Mouse (Mus musculus): Measurements from ENCODE around the gene Clec12a. TPM values are rescaled to one million over a fixed set of nuclear protein-coding genes. Genes with fewer than 3 reads are reported as not detected.
"Not testable (repeated sequence)": the region's sequence is repeated elsewhere in the genome, so short reads cannot be mapped to it uniquely, and the experiment has no call there.

Clec12a gene
- total RNA-seq (2022) = under 1 TPM in 2 of 4 experiments, not detected in 2; 0.16 to 0.70 TPM

DNA sequence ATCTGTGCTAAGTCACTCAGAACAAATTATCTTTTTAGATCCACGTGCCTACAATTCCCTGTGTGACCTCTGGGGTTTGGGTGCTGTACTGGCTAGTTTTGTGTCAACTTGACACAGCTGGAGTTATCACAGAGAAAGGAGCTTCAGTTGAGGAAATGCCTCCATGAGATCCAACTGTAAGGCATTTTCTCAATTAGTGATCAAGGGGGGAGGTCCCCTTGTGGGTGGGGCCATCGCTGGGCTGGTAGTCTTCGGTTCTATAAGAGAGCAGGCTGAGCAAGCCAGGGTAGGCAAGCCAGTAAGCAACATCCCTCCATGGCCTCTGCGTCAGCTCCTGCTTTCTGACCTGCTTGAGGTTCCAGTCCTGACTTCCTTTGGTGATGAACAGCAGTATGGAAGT lies at the start of gene Clec12a:
Gene Clec12a, plus strand, starts transcription at position 301 of the 400 bp plus-strand sequence.
- DNase-seq (ENCODE audit: low spot score in 2 of 2) = not testable (repeated sequence)

DNA sequence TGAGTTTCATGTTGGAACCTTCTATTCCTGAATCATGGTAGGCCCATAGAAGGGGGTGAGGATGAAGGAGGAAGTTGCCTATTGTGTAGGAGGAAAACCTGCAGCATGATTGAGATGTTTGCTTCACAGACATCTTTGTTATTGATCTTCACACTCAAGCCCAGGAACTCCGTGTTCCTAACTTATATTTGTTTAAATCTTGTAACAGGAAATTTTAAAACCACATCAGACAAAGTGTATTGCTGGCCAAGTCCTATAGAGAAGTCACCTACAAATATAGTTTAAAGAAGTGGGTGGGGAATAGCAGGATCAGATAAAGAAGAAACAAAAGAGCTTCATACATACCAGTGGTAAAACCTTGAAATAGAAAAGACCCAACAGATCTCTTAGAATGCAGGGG lies 38.3 kb upstream of the Clec12a start:
- DNase-seq (ENCODE audit: low spot score in 2 of 2) = no peak

DNA sequence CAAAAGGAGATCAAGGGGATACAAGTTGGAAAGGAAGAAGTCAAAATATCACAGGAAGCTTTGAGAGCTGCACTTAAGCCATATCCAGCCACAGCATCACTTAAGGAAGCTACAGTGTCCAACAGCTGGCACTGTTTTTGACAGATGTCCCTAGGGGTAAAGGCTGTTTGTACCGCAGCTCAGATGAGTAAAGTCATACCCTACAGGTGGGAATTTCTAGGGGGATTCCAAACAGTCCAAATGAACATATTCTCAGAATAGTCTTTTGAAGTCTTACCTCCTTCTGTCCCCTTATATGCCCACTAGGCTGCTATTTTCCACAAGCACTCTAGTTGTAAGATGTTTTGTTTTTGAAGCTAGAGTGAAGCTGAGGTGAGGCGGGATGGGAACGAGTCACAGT lies 30.0 kb upstream of the Clec12a start:
- DNase-seq (ENCODE audit: low spot score in 2 of 2) = no peak

DNA sequence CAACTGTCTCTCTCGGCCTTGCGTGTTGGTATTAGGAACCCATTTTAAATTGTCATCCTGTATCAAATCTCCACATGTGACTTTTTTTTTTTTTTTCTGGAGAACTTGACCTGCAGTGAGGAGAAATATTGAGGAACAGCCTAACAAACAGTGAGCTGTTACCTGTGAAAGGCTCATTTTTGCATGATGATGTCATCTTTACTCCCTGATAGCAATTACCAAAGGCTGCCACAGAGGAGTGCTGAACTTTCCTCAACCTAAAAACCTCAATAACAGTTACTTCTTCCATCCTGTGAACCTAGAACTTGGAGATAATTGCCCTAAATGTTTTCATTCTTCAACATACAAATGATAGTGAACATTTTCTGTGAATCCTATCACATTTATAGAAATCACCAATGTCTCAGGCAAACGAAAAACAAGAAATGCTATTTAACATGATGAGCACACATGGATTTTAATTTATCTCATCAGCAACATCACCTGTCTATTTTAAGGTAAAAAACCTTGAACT lies 27.8 kb upstream of the Clec12a start:
- DNase-seq (ENCODE audit: low spot score in 2 of 2) = no peak

DNA sequence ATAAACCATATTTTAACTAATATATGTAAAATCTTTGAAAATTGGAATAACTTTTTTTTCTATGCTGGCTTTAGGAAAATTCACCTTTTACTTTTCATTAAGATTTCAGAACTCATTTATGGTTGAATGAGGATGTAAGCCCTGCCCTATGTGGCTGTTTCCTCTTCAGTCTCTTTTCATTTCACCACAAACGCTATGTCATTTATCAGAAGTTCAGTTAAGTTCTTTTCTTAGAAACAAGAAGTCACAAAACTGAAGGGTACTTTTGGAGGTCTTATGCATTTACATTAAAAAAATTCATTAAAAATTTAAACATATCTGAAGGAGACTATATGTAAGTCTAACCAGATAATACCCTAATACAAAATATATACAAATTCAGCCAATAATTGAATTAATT lies 26.8 kb upstream of the Clec12a start:
- DNase-seq (ENCODE audit: low spot score in 2 of 2) = no peak

DNA sequence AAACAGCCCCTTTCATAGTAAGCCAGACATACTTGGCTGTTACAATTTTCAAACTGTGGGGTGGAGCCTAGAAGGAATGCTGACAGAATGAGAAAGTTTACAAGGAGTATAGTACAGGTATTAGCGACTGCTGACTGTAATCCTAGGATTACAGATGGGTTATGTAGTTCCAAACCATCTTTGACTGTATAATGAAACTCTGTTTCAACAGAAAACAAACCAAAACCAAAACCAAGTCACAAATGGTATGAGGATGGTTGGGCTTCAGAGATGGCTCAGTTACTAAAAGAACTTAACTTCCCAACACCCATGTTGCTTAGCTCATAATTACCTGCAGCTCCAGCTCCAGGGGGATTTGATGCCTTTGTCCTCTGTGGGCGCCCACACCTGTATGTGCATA lies 26.0 kb upstream of the Clec12a start:
- no peak for DNase-seq (ENCODE audit: low spot score in 2 of 2)

DNA sequence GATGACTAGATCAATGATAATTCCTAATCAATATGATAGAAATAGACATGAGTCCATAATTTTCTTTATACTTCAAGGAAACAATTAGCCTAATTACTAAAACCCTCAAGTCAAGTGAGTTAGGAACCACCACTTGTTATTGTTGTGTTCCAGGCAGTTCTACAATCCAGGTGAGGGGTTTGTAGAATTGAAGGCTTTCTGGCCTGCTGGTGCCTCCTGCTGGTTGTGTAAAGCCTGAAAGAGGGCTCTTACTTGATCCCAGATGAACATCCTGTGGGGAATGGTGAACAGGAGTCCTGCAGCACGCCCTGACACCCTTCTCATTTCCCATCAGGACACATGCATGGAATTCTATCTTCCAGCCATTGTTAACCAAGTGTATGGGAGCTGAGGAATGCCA lies 24.1 kb upstream of the Clec12a start:
- no peak for DNase-seq (ENCODE audit: low spot score in 2 of 2)

DNA sequence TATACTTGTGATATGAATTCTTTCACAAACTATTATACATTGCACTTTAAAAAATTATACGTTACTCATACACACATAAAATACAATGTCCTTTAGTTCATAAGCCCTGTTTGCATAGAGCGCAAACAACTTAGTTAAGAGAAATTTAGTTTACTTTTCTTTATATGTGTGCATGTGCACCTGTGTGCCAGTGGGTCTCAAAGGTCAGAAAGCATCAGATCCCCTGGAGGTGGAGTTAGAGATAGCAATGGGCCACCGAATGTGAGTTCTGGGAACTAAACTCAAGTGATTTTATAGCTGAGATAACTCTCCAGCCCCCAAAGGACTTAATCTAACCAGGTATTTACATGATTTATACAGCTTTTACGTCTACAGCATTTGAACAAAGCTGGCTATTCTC lies 23.2 kb upstream of the Clec12a start:
- DNase-seq (ENCODE audit: low spot score in 2 of 2) = no peak

DNA sequence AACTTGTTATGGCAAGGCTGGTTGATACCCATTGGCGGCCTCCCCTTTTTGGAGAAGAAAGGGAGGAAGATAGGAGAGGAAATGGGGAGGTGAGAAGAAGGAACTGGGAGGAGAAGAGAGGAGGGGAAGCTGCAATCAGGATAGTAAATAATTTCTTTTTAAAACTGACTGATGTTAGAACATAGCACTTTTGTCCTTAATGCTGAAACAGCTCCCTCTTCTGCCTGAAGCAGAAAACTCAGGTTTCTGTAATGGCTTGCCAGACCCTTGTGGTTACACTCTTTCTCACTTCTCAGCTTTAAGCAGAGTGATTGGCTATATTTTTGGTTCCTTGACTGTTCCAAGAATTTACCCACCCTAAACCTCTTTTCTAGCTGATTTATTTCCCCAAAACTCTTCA lies 16.5 kb upstream of the Clec12a start:
- no peak for DNase-seq (ENCODE audit: low spot score in 2 of 2)

DNA sequence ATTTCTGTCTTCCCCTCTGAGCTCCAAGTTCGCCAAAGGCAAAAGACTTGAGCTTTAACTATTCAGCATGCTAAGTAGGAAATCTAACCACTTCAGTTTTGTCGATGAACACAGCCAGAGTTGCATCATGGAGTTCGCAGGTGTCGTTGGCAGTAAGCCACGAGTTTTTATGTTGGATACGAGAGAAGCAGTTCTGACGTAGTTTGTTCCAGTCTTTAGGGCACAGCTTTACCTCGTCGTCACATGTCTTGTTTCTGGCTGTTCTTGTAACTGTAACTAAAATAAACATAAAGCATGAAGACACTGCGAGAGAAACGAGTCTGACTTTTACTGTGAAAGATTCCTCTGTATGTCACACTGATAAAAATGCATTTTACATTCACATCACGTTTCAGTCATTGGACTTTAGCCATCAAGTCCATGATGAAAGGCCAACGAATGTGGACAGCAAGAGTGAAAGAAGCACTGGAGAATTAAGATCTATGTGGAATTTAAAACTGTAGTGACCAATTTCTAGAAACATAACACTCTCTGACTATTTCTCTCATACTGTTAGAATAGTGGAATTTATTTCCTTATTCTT lies 15.8 kb upstream of the Clec12a start:
- DNase-seq (ENCODE audit: low spot score in 2 of 2) = no peak

DNA sequence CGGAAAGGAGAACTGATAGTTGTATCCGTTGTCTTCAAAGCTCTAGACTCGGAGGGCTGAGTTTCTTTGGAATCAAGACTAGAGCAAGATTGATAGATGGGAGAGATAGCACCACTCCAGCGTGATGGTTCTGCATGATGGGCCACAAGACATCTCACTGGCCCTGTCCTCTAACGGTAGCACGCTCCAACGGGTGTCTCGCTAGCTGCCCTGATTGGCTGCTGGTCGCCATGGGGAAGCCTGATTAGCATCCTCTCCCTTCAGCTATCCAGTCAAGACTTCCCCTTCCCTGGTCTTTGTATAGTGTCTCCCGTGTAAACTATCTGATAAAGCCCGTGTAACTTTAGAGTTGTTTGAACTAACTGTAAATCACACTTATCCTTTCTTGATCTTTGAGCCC lies 10.9 kb upstream of the Clec12a start, which contains the start of gene 4922502D21Rik:
Gene 4922502D21Rik, minus strand, starts transcription at position 187 of the 400 bp plus-strand sequence.
- DNase-seq (ENCODE audit: low spot score in 2 of 2) = no peak

DNA sequence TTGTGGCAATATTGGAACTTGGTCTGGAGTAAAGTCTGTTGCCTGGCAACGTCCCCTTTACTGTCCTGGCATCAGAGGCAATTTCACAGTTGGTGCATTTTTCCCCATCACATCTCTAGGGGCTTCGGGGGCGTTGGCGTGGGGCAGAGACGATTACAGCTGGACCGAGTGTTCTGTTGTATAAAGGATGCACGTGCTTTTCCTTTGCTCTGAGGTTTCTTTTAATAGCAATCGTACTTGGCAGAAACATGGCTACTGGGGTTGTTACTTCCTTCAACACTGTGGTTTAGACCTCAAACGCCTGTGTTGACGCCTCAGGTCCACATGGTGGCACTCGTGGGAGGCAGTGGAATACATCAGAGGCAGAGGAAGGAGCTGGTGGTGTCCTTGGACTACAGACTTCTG lies 8.8 kb upstream of the Clec12a start:
- peak; percentile 26 to 37 for DNase-seq (ENCODE audit: low spot score in 2 of 2)

DNA sequence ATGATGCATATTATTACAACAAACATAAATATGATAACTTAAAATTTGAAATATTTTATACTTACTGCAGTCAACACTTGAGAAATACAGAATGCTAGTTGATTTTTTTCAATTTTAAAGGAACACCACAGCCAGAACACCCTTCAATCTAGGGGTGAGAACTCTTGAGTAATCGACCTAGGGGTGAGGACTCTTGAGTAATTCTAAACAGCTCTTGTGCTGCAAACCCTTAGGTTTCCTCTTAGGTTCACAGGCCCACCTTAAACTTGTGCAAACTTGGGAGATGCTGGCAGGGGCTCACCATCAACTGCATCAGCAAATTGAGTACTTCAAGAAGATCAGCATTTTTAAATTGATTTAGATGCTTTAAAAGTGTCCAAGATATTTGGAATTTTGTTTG lies 4.7 kb upstream of the Clec12a start:
- no peak for DNase-seq (ENCODE audit: low spot score in 2 of 2)

DNA sequence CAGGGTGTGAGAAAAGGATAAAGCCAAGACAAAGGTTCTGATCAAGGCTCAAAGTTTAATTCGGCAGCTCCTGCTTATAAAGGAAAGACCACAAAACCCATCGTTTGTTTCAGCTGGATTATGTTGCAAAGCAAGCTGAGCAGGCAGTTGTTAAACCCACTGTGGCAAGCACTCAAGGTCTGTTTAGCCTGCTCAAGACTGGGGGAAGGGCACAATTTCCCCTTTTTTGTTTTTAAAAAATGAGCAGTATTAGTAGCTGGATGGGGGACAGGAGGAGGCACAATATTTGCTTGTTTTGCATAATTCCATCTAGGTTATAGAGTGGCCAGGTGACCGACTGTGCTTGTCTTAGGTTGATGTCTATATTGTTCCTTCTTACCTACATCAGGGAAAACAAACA lies 1.9 kb downstream of the Clec12a start:
- DNase-seq (ENCODE audit: low spot score in 2 of 2) = no peak

DNA sequence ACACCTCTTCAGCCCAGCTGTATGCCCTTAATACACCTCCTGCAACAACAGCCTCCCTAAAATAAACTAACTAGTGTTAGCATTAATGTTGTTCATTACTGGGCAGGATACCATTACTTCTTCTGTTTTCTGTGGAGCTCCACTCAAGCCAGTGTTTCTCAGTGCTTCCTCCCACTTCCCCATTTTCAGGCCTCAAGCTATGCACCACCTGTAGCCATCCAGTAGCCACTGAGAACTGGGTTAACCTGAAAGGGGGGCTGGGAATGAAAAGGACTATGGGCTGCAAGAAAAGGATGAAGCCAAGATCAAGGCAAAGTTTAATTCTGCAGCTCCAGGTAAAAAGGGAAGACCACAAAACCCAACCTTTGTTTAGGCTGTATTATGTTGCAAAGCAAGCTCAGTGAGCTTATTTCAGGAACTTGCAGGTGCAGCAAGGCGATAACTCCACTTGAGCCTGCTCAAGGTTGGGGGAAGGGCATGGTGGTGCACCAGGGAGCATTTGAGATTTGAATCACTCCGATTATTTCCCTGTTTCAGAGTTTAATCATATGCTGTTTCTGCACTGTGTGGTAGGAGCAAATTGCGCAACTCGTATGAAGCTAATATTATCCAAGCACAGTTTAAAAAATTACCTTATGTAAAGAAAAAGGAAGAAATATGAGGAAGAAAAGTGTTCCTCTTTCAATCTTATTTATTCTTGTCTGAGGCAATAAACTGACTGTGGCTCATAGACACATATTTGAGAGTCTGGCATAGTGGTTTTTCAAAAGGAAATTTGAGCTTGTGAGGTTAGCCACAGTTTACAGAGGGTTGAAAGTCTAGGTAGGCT lies 7.2 kb downstream of the Clec12a start:
- no peak for DNase-seq (ENCODE audit: low spot score in 2 of 2)

DNA sequence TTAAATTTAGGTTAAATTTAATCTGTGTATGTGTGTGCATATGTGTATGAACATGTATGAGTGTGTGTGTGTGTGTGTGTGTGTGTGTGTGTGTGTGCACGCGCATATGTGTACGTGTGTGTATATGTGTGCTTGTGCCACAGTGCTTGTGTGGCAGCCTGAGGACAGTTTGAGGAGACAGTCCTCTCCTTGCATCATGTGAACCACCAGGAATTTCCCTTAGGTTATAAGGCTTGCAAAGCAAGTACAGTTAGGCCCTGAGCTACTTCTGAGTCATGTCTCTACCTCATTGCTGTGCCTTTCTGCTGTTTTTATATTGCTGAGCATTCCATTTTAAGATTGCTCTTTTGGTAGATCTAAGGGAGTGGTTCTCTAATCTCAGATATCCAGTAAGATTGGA lies 8.6 kb downstream of the Clec12a start:
- DNase-seq (ENCODE audit: low spot score in 2 of 2) = no peak

DNA sequence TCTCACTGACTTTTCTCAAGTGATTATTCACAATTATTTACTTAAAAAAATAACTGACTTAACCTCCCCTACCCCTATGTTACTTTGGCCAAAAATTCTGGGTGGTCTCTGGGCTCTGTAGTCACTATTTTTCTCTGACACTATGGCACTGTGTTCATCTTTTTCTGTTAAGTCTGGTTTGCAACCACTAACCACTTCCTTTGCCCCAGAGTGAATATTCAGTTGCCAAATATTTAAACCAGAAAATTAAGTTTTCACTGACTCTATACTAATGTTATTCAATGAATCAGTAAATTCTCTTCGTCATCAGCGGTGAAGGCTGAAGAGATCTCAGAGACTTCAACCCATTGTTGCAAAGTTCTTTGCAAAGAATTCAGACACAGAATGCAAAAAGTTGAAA lies 13.3 kb downstream of the Clec12a start:
- no peak for DNase-seq (ENCODE audit: low spot score in 2 of 2)

DNA sequence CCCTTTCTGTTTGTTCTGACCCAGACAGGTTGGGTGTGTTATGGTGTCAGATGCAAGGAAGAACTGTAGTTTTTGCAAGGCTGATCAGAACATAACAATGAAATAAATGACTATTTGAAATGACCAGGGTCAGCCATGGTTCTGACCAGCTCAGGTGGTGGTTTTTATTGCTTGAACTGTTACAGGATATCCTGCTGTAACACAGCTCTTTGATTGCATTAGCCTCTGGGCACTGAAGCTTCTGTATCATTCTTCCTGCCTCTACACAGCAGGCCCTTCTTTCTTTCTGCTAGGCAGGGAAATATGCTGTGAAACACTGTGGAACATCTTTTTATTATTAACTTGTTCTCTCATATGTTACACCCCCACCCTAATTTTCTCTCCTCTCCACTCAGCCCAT lies 13.9 kb downstream of the Clec12a start:
- DNase-seq (ENCODE audit: low spot score in 2 of 2) = no peak

DNA sequence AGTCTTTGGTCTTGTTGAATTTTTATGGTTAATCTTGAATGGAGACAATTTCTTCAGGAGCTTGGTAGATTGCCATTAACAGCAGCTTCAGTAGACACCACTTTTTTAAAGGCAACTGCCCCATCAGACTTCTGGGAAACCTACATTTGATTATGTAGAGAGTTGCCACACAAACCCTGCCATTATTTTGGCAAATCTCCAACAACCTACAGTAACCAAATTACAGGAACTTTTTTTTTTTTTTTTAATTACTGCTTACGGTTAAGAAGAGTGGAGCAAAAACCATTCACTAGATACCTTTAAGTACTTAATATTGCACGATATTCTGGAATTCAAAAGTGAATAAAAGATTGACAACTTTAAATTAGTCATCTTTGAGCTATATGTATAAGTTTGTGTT lies 17.0 kb downstream of the Clec12a start:
- no peak for DNase-seq (ENCODE audit: low spot score in 2 of 2)

DNA sequence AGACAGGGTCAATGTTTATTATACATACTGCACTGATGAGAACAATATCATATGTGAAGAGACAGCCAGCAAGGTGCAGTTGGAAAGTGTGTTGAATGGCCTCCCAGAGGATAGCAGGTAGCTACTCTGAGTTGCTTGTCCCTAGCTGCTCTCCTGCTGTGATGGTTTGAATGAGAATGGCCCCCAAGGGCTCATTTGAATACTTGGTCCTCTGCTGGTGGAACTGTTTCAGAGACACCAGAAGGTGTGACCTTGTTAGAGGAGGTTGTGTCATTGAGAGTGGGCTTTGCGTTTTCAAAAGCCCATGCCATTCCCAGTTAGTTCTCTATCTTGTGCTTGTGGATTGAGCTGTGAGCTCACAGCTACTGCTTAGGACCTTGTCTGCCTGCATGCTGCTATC lies 21.5 kb downstream of the Clec12a start:
- DNase-seq (ENCODE audit: low spot score in 2 of 2) = no peak

DNA sequence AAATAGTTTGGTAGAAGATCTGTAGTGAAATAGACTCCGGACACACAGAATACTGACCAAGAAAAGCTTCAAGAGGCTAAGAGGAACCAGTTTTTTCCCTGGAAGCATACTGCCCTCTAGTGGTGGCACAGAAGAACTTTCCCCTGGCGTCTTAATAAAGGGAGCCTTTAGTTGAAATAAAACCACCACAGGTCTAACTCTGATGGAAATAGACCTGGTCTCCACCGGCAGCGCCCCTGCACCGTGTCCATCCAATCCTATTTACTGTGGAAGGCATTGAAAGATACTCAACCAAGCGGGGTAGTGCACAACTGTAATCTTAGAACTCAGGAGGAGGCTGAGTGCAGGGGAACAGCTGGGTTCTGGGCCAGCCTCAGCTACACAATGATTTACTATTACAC lies 23.5 kb downstream of the Clec12a start:
- no peak for DNase-seq (ENCODE audit: low spot score in 2 of 2)

DNA sequence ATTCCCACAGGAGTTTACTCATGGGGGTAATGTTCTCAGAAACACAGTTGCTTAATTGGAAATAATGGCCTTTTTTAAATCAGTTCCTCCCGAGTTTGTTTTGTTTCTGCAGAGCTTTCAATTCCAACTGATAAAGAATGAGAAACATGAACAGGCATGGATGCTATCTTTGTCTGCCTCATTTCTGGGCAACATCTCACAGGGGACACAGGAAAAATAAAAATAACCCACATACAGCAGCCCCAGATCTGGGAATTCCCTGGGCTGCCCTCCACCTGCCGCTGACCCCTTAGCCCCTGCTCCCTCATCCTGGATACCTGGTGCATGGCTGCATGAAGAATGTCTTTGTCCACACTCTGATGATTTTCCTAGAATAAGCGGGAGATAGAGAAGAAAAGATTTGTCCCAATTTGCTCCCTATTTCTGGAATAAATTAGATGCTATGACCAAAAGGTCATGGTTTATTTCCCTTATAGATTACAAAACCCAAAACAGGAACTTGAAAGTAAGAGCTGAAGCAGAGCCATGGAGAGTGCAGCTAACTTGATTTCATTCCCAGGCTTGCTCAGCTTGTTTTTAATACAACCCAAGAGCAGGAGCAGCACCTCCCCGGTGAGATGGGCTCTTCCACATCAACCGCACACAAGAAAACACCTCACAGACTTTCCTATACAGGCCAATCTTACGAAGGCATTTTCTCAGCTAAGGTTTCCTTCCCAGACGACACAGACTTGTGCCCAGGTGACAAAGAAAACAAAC lies 27.1 kb downstream of the Clec12a start:
- no peak for DNase-seq (ENCODE audit: low spot score in 2 of 2)

Measured in layer of hippocampus, adult 8-10 months (tissue).